Mouse (Mus musculus): ENCODE data around the gene Atxn1. TPM values are rescaled to one million over a fixed set of nuclear protein-coding genes. Genes with fewer than 3 reads are reported as not detected.

Atxn1 gene
- polyA plus RNA-seq, 1 experiment, result 34.9 TPM

DNA sequence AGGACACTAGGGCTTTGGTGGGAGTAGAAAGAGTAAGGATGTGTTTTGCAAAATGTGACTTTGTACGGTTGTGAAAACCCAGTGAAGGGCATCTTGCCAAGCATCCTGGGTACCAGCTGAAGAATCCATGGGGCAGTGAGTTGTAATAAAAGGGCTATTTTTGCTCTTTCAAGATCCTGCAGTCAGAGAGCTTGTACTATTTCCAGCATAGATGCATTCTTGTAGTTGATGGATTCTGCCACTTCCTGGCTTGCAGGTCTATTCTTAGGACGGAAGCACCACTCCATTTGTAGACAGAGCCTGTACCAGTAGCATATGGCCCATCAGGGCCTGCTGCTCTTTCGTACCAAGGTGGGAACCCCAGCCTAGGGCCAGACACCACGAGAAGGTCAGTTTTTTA lies 436.0 kb downstream of the Atxn1 start:
- Histone ChIP-seq H3K36me3 (ENCODE audit: control insufficient read depth, insufficient read depth, low read length) (no peaks in the 10 kb centered on the region), H3K27ac (ENCODE audit: insufficient read depth, low read depth, low read length) (no peak overlapping the region)
- WGBS, result 86% methylated on average over 4 of the region's 4 CpGs

DNA sequence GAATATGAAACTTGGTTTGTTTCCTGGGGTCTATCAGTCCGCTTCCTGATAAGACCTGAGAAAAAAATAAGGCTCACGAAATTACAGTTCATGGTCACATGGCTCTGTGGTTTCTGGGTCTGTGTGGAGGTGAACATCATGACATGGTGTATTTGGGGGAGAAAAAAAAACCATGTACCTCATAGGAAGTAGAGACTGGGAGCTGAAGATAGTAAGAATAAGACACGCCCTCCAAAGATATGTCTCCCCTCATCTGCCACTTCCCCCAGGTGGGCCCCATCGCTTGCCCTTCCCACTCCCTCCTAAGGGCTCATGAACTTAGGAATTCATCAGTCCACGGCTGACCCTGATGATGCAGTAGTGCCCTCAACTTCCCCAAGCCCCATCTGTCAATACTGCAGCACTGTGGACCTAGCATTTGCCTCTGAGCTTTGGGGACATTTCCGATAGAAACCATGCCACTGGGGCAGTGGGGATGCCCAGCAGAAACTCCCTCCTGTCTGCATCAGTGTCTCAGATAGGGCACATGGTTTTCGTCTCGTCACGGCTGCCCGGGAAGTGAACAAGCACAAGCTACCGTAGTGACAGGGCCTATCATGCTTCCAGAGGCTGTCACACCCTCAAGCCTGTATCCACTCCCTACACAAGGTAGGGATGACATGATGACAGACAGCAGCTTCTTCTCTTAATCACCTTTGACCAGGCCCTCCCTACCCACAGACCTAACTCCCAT lies 437.4 kb downstream of the Atxn1 start:
- no peak overlapping the region for H3K4me3 ChIP-seq (ENCODE audit: low read depth, low read length)
- no peak overlapping the region for H3K27ac ChIP-seq (ENCODE audit: insufficient read depth, low read depth, low read length)
- TF ChIP-seq CTCF (IDR thresholded peaks at IDR 0.05; ENCODE audit: extremely low read depth, insufficient read length, insufficient replicate concordance, low read depth, low read length) (no peak), POLR2A (IDR thresholded peaks at IDR 0.05; ENCODE audit: low read depth, low read length) (no peak)
- 75% methylated on average over 11 of the region's 11 CpGs for WGBS
- H3K4me1 ChIP-seq (ENCODE audit: control insufficient read depth, insufficient read depth, insufficient read length, low read length), result no peaks in the 10 kb centered on the region
- no peaks in the 10 kb centered on the region for H3K27me3 ChIP-seq (ENCODE audit: control insufficient read depth, insufficient read depth, low read length)
- H3K36me3 ChIP-seq (ENCODE audit: control insufficient read depth, insufficient read depth, low read length), result no peaks in the 10 kb centered on the region

More for the DNA sequence above, 436.0 kb downstream of the Atxn1 start:
- no peak for TF ChIP-seq CTCF (IDR thresholded peaks at IDR 0.05; ENCODE audit: extremely low read depth, insufficient read length, insufficient replicate concordance, low read depth, low read length)
- no peak for TF ChIP-seq POLR2A (IDR thresholded peaks at IDR 0.05; ENCODE audit: low read depth, low read length)
- no peaks in the 10 kb centered on the region for H3K27me3 ChIP-seq (ENCODE audit: control insufficient read depth, insufficient read depth, low read length)
- no peak overlapping the region for H3K4me3 ChIP-seq (ENCODE audit: low read depth, low read length)
- H3K4me1 ChIP-seq (ENCODE audit: control insufficient read depth, insufficient read depth, insufficient read length, low read length), result no peaks in the 10 kb centered on the region

DNA sequence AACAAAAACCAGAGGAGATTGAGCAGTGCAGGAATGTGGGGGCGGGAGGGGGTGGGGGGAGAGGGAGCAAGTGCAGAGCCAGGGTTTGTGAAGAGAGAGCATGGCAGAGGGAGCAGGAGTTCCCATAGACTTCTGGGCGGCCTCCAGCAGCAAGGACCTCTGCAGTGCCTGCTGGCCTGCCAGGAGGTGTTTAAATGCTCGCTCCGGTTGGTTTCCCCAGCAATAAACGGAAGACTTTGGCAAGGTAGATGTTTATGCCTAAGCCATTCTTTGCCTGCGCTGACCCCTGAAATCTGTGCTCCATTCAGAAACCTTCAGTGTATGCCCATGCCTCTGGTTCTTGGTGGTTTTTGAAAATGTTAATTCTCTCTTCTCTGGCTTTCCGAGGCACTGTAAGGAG lies 438.6 kb downstream of the Atxn1 start:
- 83% methylated on average over 7 of the region's 7 CpGs for WGBS
- H3K27me3 ChIP-seq (ENCODE audit: control insufficient read depth, insufficient read depth, low read length), result no peaks in the 10 kb centered on the region
- no peak overlapping the region for H3K4me3 ChIP-seq (ENCODE audit: low read depth, low read length)
- H3K4me1 ChIP-seq (ENCODE audit: control insufficient read depth, insufficient read depth, insufficient read length, low read length), result no peaks in the 10 kb centered on the region
- no peaks in the 10 kb centered on the region for H3K36me3 ChIP-seq (ENCODE audit: control insufficient read depth, insufficient read depth, low read length)
- TF ChIP-seq CTCF (IDR thresholded peaks at IDR 0.05; ENCODE audit: extremely low read depth, insufficient read length, insufficient replicate concordance, low read depth, low read length), result no peak
- TF ChIP-seq POLR2A (IDR thresholded peaks at IDR 0.05; ENCODE audit: low read depth, low read length), result no peak
- H3K27ac ChIP-seq (ENCODE audit: insufficient read depth, low read depth, low read length), result no peak overlapping the region

DNA sequence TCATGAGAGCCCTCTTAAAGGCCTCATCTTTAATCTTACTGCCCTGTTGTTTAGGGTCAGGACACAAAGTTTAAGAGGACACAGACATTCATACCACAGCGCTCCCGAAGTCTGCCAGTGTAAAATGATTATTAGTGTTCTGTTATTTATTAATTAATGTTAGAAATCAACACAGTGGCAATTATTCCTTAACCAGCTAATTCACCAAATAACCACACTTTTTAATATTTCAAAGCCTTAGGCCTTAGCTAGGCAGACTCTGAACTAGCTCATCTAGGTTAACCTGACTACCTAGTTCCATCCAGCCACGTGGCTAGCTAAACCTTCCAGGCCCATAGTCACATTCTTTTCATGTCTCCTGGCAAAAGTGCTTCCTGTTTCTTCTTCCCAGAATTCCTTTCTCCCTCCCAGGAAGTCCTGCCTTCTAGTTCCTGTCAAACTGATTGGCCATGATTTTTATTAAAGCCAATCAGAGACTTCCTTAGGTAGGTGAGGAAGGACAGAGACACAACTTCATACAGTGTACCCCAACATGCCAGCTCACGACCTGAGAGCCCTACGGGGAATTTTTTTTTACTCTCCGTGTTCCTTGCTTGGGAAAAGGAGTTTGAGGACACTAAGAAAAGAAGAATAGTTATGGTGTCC lies 439.9 kb downstream of the Atxn1 start:
- Histone ChIP-seq H3K27me3 (ENCODE audit: control insufficient read depth, insufficient read depth, low read length) (no peaks in the 10 kb centered on the region), H3K36me3 (ENCODE audit: control insufficient read depth, insufficient read depth, low read length) (no peaks in the 10 kb centered on the region), H3K4me1 (ENCODE audit: control insufficient read depth, insufficient read depth, insufficient read length, low read length) (no peaks in the 10 kb centered on the region), H3K4me3 (ENCODE audit: low read depth, low read length) (no peak overlapping the region), H3K27ac (ENCODE audit: insufficient read depth, low read depth, low read length) (no peak overlapping the region)
- 89% methylated on average over 6 of the region's 6 CpGs for WGBS
- no peak for TF ChIP-seq POLR2A (IDR thresholded peaks at IDR 0.05; ENCODE audit: low read depth, low read length)
- no peak for TF ChIP-seq CTCF (IDR thresholded peaks at IDR 0.05; ENCODE audit: extremely low read depth, insufficient read length, insufficient replicate concordance, low read depth, low read length)

DNA sequence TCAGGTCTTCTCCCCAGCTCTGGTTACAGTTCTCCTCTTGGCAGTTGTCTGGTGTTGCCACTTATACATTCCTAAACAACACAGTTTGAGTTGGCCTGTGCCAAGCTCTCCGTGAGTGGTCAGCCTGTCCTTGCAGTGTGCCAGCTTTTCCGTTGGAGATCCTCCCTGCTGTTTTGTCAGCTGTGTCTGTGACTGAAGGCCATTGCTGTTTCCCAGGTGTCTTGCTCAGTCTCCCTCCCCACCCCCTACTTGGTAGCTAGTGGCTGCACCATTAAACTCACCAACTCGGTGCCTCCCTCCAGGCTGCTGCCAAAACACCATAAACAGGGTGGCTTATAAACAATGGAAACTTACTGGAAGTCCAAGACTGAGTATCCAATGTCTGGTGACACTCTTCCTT lies 440.5 kb downstream of the Atxn1 start:
- no peaks in the 10 kb centered on the region for H3K36me3 ChIP-seq (ENCODE audit: control insufficient read depth, insufficient read depth, low read length)
- no peak overlapping the region for H3K4me3 ChIP-seq (ENCODE audit: low read depth, low read length)
- H3K27me3 ChIP-seq (ENCODE audit: control insufficient read depth, insufficient read depth, low read length), result no peaks in the 10 kb centered on the region
- no peak for TF ChIP-seq POLR2A (IDR thresholded peaks at IDR 0.05; ENCODE audit: low read depth, low read length)
- TF ChIP-seq CTCF (IDR thresholded peaks at IDR 0.05; ENCODE audit: extremely low read depth, insufficient read length, insufficient replicate concordance, low read depth, low read length), result no peak
- WGBS, result 62% methylated on average over 3 of the region's 3 CpGs
- no peaks in the 10 kb centered on the region for H3K4me1 ChIP-seq (ENCODE audit: control insufficient read depth, insufficient read depth, insufficient read length, low read length)
- no peak overlapping the region for H3K27ac ChIP-seq (ENCODE audit: insufficient read depth, low read depth, low read length)

DNA sequence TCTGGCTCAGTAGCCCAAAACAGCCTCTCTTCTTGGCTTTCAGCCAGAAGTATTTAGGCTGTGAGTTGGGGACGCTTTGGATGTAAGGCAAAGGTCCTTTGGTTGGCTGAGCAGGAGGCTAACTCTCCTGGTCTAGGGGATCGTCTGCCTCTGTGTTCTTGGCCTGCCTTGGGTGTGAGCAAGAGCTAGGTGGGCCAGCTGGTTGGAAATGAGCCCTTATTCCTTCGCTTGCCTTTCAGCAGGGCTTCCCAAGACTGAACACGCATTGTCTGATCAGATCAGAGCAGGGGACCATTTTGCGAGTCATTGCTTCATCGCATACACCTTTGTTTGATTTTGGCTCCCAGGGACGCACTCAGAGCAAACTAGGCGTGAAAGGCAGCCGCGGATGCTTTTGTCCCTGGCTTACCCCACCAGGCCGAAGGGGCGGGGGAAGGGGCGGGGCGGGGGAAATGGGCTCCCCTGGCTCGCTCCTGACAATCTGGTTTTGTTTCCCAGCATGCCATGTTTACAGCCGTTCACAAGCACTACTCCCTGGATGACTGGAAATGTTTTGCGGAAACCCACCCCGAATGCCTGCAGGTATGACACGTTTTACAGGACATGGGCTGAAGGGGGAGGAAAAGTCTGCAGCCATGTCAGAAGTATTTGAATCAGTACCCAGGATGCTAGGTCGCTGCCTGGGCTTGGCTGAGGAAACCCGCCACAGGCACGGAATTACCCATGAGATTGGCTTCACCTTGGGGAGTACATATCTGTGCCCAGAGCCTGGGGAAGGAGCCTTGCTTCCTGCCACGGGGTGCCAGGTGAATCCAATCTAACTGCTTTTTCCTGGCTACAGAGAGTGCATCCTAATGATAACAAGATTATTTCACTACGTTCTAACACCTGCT lies 448.1 kb downstream of the Atxn1 start:
- TF ChIP-seq CTCF (IDR thresholded peaks at IDR 0.05; ENCODE audit: extremely low read depth, insufficient read length, insufficient replicate concordance, low read depth, low read length) (no peak), POLR2A (IDR thresholded peaks at IDR 0.05; ENCODE audit: low read depth, low read length) (no peak)
- peak overlapping the region; percentile 22 for H3K4me3 ChIP-seq (ENCODE audit: low read depth, low read length)
- H3K27me3 ChIP-seq (ENCODE audit: control insufficient read depth, insufficient read depth, low read length), result no peaks in the 10 kb centered on the region
- H3K36me3 ChIP-seq (ENCODE audit: control insufficient read depth, insufficient read depth, low read length), result no peaks in the 10 kb centered on the region
- peaks cover 5% of the 10 kb centered on the region; the same call in 1 of the 2 replicates for H3K4me1 ChIP-seq (ENCODE audit: control insufficient read depth, insufficient read depth, insufficient read length, low read length)
- H3K27ac ChIP-seq (ENCODE audit: insufficient read depth, low read depth, low read length), result no peak overlapping the region
- WGBS, result 10% methylated on average over 24 of the region's 24 CpGs
